Mouse (Mus musculus): ENCODE data around the gene Pofut2. TPM values are rescaled to one million over a fixed set of nuclear protein-coding genes. Genes with fewer than 3 reads are reported as not detected.

Gene Pofut2
- polyA plus RNA-seq, 2 experiments from 2014 or later = 20.2 to 25.8 TPM

Other genes with a start within 250 kb of the Pofut2 start
- 10 to 100 TPM; 32.3 to 61.7 TPM for gene Slc19a1, start 227.0 kb upstream of the Pofut2 start, polyA plus RNA-seq (2017; shearing (Covaris generic))
- gene Col18a1, start 92.7 kb upstream of the Pofut2 start, polyA plus RNA-seq (2017; shearing (Covaris generic)) = under 1 TPM in 1 of 2 experiments, not detected in 1; 0.16 TPM
- 1 to 10 TPM in 1 of 2 experiments, under 1 TPM in 1; 0.74 to 1.2 TPM for gene Adarb1, start 159.1 kb downstream of the Pofut2 start, polyA plus RNA-seq (2017; shearing (Covaris generic))

Measured in CD4-positive, CD25-positive, alpha-beta regulatory T cell, adult 4 months (primary cell).